Mouse (Mus musculus): ENCODE results near the gene Gm21985. TPM values are rescaled to one million over a fixed set of nuclear protein-coding genes. Genes with fewer than 3 reads are reported as not detected.

The Gm21985 gene
- polyA plus RNA-seq, 1 experiment from 2014 or later, result not detected

DNA sequence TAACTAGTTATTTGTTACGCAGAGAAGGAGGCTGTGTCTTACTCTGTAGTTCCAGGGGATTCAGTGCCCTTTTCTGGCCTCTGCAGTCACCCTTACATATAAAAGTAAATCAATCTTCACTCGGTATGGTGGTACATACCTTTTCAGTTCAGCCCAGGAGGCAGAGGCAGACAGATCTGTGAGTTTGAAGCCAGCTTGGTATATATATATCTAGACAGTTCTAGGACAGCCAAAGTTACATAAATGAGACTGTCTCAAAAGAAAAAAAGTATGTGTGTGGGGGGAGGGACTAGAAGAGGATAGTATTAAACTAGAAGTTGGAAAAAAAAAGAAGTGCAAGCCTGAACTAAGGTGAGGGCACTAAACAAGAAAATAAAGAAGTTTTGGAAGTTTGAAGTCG lies 82.1 kb downstream of the Gm21985 start:
- ATAC-seq (ENCODE audit: insufficient read depth, low FRiP score, low read depth), result no peak
- no peaks in the 10 kb centered on the region for H3K27me3 ChIP-seq (replicated peaks)
- peaks cover 12% of the 10 kb centered on the region; the same call in 1 of the 2 replicates for H3K36me3 ChIP-seq
- no peak overlapping the region for H3K9ac ChIP-seq
- no peak overlapping the region for H3K27ac ChIP-seq
- no peak overlapping the region for H3K4me2 ChIP-seq
- H3K9me3 ChIP-seq, result no peaks in the 10 kb centered on the region
- H3K4me1 ChIP-seq, result no peaks in the 10 kb centered on the region
- H3K4me3 ChIP-seq (replicated peaks), result no peak overlapping the region
- WGBS, result 85% methylated on average over 3 of the region's 3 CpGs

- ATAC-seq (ENCODE audit: insufficient read depth, low FRiP score, low read depth), result no peak
- WGBS, result 89% methylated on average over 7 of the region's 7 CpGs
- no peaks in the 10 kb centered on the region for H3K9me3 ChIP-seq
- H3K27ac ChIP-seq, result no peak overlapping the region
- H3K4me3 ChIP-seq (replicated peaks), result no peak overlapping the region
- H3K9ac ChIP-seq, result no peak overlapping the region
- no peaks in the 10 kb centered on the region for H3K4me1 ChIP-seq
- H3K36me3 ChIP-seq, result peaks cover 25% of the 10 kb centered on the region
- no peaks in the 10 kb centered on the region for H3K27me3 ChIP-seq (replicated peaks)
- H3K4me2 ChIP-seq, result no peak overlapping the region
These were observed 87.8 kb downstream of the Gm21985 start for GRCm38 (mm10) chr2:112353685-112354455.

- Histone ChIP-seq H3K4me1 (no peaks in the 10 kb centered on the region), H3K27me3 (replicated peaks) (no peaks in the 10 kb centered on the region), H3K4me2 (no peak overlapping the region), H3K36me3 (peaks cover 33% of the 10 kb centered on the region), H3K9me3 (no peaks in the 10 kb centered on the region), H3K9ac (no peak overlapping the region), H3K27ac (no peak overlapping the region), H3K4me3 (replicated peaks) (no peak overlapping the region)
- ATAC-seq (ENCODE audit: insufficient read depth, low FRiP score, low read depth), result no peak
- 53% methylated on average over 2 of the region's 2 CpGs for WGBS
These were observed 93.5 kb downstream of the Gm21985 start for GRCm38 (mm10) chr2:112359611-112360010.

DNA sequence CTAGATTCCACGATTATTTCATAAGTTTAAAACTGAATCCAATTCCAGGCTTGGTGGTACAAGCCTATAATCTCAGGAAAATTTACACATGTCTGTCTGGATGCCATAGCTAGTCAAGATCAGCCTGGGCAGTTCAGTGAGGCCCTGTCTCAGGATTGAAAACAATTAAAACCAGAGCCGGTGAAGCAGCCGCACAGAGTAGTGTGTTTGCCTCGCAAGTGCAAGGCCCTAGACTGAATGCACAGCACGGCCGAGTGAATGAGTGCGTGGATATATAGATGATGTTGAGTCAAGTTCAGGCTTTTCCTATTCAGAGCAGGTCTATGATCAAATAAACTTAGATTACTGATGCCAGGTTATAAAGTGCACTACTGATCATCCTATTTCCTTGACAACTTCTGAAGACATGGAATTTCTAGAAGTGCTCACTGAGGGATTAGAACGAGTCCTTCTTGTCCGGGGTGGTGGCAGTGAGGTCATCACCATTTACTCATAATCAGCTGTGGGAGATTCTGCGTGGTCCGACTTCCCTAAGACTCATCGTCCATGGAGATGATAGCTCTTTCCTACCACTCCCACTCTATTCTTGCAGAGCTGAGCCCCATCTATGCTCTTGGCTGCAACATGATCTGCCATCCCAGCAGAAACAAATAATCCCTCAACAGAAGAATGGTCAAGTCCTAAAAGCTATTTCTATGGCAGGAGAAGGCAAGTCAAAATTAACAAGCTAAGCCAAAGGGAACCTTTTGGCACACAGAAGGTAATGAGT lies 94.1 kb downstream of the Gm21985 start:
- 83% methylated on average over 12 of the region's 12 CpGs for WGBS
- H3K27ac ChIP-seq, result no peak overlapping the region

GRCm38 (mm10) chr2:112360781-112361169 lies 94.7 kb downstream of the Gm21985 start:
- Histone ChIP-seq H3K27ac (no peak overlapping the region), H3K9ac (no peak overlapping the region), H3K9me3 (no peaks in the 10 kb centered on the region), H3K27me3 (replicated peaks) (no peaks in the 10 kb centered on the region), H3K4me2 (no peak overlapping the region), H3K36me3 (peaks cover 33% of the 10 kb centered on the region), H3K4me1 (no peaks in the 10 kb centered on the region), H3K4me3 (replicated peaks) (no peak overlapping the region)
- WGBS, result 70% methylated on average over 2 of the region's 2 CpGs
- no peak for ATAC-seq (ENCODE audit: insufficient read depth, low FRiP score, low read depth)

More for the DNA sequence above, 94.1 kb downstream of the Gm21985 start:
- H3K9me3 ChIP-seq, result no peaks in the 10 kb centered on the region
- no peaks in the 10 kb centered on the region for H3K4me1 ChIP-seq
- no peak for ATAC-seq (ENCODE audit: insufficient read depth, low FRiP score, low read depth)
- no peak overlapping the region for H3K4me3 ChIP-seq (replicated peaks)
- peaks cover 33% of the 10 kb centered on the region for H3K36me3 ChIP-seq
- H3K4me2 ChIP-seq, result no peak overlapping the region
- no peaks in the 10 kb centered on the region for H3K27me3 ChIP-seq (replicated peaks)
- H3K9ac ChIP-seq, result no peak overlapping the region

DNA sequence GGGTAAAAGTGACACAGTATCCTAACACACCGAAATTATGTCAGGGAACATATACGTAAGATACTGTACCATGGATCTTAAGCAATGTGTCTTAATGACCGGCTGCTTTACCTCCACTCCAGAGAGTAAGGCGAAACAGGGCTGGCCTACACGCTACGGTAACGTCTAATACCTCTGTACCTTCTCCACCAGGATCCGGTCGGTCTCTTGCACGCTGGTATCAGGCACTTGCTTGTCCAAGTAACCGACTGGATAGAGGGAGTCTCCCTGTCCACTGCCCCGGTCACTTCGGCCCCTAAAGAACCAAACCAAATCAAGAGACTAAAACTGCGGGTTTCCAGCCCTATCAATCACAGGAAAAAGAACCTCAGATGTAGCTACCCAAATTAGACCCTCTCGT lies 101.1 kb downstream of the Gm21985 start:
- H3K27me3 ChIP-seq (replicated peaks), result no peaks in the 10 kb centered on the region
- peak overlapping the region; percentile 71 for H3K4me2 ChIP-seq
- H3K9me3 ChIP-seq, result no peaks in the 10 kb centered on the region
- peak overlapping the region; percentile 99 for H3K4me3 ChIP-seq (replicated peaks)
- H3K9ac ChIP-seq, result peak overlapping the region; percentile 85
- no peaks in the 10 kb centered on the region; the same call in 1 of the 2 replicates for H3K4me1 ChIP-seq
- peaks cover 9% of the 10 kb centered on the region for H3K36me3 ChIP-seq
- peak; percentile 19; the same call in 1 of the 2 replicates for ATAC-seq (ENCODE audit: insufficient read depth, low FRiP score, low read depth)
- no peak overlapping the region for H3K27ac ChIP-seq
- 16% methylated on average over 15 of the region's 15 CpGs for WGBS

DNA sequence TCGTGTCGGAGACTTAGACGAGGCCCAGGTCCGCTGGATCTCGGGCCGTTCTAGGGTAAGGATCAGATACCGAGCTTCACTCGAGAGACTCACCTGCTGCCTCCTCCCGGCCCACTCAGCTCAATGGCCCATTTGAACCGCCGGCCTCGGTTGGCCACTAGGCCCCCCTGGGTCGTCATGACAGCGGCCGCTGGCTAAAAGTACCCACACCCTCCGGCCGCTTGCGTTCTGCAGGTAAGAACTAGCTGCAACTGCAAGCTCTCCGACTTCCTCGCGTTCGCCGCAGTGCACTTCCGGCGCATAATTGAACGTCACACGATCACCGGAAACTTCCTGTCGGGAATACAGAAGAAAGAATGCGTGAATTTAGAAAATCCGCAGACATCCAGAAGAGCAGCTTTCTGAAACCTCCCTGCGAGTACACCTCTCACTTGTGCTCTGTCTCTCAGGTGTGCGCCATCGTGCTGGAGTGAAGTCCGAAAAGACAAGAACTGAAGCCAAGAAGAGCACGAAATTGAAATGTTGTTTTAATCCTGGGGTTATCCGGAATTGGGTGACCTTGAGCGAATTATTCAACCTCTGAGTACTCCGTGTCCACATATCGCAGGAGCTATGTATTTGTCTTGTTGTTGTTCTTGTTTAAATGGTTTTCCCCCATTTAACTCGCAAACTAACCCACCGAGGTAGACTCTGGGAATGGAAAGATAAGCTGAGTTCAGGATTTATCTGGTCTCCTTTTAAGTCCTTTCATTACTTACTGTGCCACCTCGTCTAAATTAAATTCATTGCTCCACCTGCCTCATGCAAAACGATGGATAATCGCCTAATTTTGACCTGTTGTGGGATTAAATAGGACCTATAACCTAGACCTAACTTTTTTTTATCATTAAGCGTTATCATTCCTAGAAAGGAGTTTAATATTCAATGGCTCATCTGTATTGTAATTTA lies 101.9 kb downstream of the Gm21985 start, which contains the start of gene Emc4:
TSS of gene Emc4 (minus strand) at position 302 of the 948 bp plus-strand sequence.
- H3K27me3 ChIP-seq (replicated peaks), result no peaks in the 10 kb centered on the region
- H3K9ac ChIP-seq, result peak within 1 kb of the TSS; percentile 85
- H3K9me3 ChIP-seq, result no peaks in the 10 kb centered on the region
- WGBS, result 2% methylated on average over 46 of the region's 46 CpGs
- H3K4me1 ChIP-seq, result no peaks in the 10 kb centered on the region; the same call in 1 of the 2 replicates
- peak within 1 kb of the TSS; percentile 88 for H3K27ac ChIP-seq
- peaks cover 5% of the 10 kb centered on the region for H3K36me3 ChIP-seq
- H3K4me2 ChIP-seq, result peak within 1 kb of the TSS; percentile 71
- H3K4me3 ChIP-seq (replicated peaks), result peak within 1 kb of the TSS; percentile 99
- ATAC-seq (ENCODE audit: insufficient read depth, low FRiP score, low read depth), result peak; percentile 90

- WGBS, result 62% methylated on average over 5 of the region's 5 CpGs
- H3K4me2 ChIP-seq, result no peak overlapping the region
- no peak overlapping the region for H3K4me3 ChIP-seq (replicated peaks)
- no peak overlapping the region for H3K27ac ChIP-seq
- H3K4me1 ChIP-seq, result no peaks in the 10 kb centered on the region; the same call in 1 of the 2 replicates
- ATAC-seq (ENCODE audit: insufficient read depth, low FRiP score, low read depth), result no peak
- H3K9me3 ChIP-seq, result no peaks in the 10 kb centered on the region
- H3K36me3 ChIP-seq, result no peaks in the 10 kb centered on the region; the same call in 1 of the 2 replicates
- H3K27me3 ChIP-seq (replicated peaks), result no peaks in the 10 kb centered on the region
- H3K9ac ChIP-seq, result no peak overlapping the region
These were observed 103.8 kb downstream of the Gm21985 start for GRCm38 (mm10) chr2:112369941-112370340.

- H3K4me1 ChIP-seq, result no peaks in the 10 kb centered on the region
- 53% methylated on average over 4 of the region's 4 CpGs for WGBS
- ATAC-seq (ENCODE audit: insufficient read depth, low FRiP score, low read depth), result no peak
- no peaks in the 10 kb centered on the region for H3K27me3 ChIP-seq (replicated peaks)
- no peak overlapping the region for H3K4me2 ChIP-seq
- H3K9ac ChIP-seq, result no peak overlapping the region
- H3K27ac ChIP-seq, result no peak overlapping the region
- H3K9me3 ChIP-seq, result no peaks in the 10 kb centered on the region
- no peak overlapping the region for H3K4me3 ChIP-seq (replicated peaks)
- no peaks in the 10 kb centered on the region for H3K36me3 ChIP-seq
These were observed 107.0 kb downstream of the Gm21985 start for GRCm38 (mm10) chr2:112373141-112373540.

DNA sequence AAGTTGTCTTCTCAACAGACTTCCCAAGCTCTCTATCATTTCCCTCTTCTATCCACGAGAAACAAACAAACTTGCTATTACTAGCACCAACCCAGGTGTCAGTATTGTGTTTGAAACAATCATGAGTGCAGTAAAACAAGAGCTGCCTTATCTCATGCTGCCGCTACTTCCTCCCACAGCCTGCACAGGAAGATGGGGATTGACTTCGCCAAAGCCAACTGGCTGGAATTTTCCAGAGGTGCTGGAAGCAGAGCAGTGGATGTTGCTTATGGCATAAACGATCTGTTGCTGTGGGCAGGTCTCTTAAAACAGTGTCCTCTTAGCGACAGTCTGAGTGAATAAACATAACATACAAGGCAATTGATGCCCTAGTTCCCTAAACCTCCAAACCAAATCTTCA lies 108.5 kb downstream of the Gm21985 start:
- H3K9me3 ChIP-seq, result no peaks in the 10 kb centered on the region
- H3K36me3 ChIP-seq, result no peaks in the 10 kb centered on the region
- H3K4me2 ChIP-seq, result no peak overlapping the region
- ATAC-seq (ENCODE audit: insufficient read depth, low FRiP score, low read depth), result no peak
- no peak overlapping the region for H3K4me3 ChIP-seq (replicated peaks)
- 49% methylated on average over 5 of the region's 5 CpGs for WGBS
- no peak overlapping the region for H3K9ac ChIP-seq
- no peak overlapping the region for H3K27ac ChIP-seq
- no peaks in the 10 kb centered on the region for H3K4me1 ChIP-seq
- no peaks in the 10 kb centered on the region for H3K27me3 ChIP-seq (replicated peaks)

All from stomach, embryonic 15.5 days (tissue).